Mouse (Mus musculus) lung, embryonic 16.5 days (tissue): ENCODE measurements around the gene Ctu2. TPM values are rescaled to one million over a fixed set of nuclear protein-coding genes. Genes with fewer than 3 reads are reported as not detected.
A peak's percentile ranks its signal among the peaks of the same experiment; 100 is the strongest.

ENCODE experiments used
- ATAC-seq: fragments of 200-750 bp; cut with Nextera tagmentation; 2 replicates; pipeline ENCODE4 v1.8.0; 2017; ENCODE audit warnings: low read depth, mild to moderate bottlenecking, moderate library complexity
- H3K27ac ChIP-seq: fragments of 300-500 bp; sonication (generic); 2 replicates; pipeline ENCODE4 v1.5.1; 2014; ENCODE audit warnings: mild to moderate bottlenecking, control low read depth, low read length
- H3K27me3 ChIP-seq: fragments of 300-500 bp; sonication (generic); 2 replicates; pipeline ENCODE4 v1.6.1; 2014; ENCODE audit warnings: low read depth, low read length, mixed read lengths; ENCODE audit not compliant: control insufficient read depth, insufficient read depth
- H3K36me3 ChIP-seq: fragments of 300-500 bp; sonication (generic); 2 replicates; pipeline ENCODE4 v1.6.1; 2014; ENCODE audit warnings: low read length; ENCODE audit not compliant: control insufficient read depth, insufficient read depth
- H3K4me1 ChIP-seq: fragments of 300-500 bp; sonication (generic); replicated peaks from 2 replicates; pipeline ENCODE4 v1.6.1; 2014; ENCODE audit warnings: low read length, mixed read lengths; ENCODE audit not compliant: control insufficient read depth, insufficient read depth
- H3K4me2 ChIP-seq: fragments of 300-500 bp; sonication (generic); 2 replicates; pipeline ENCODE4 v1.6.1; 2014; ENCODE audit warnings: low read depth, low read length, control low read depth
- H3K4me3 ChIP-seq: fragments of 300-500 bp; sonication (generic); 2 replicates; pipeline ENCODE4 v1.5.1; 2014; ENCODE audit warnings: mild to moderate bottlenecking, low read length, control low read depth
- H3K9ac ChIP-seq: fragments of 300-500 bp; sonication (generic); 2 replicates; pipeline ENCODE4 v1.6.1; 2014; ENCODE audit warnings: low read length, control low read depth
- H3K9me3 ChIP-seq: fragments of 300-500 bp; sonication (generic); 2 replicates; pipeline ENCODE4 v1.6.1; 2016; ENCODE audit warnings: low read length; ENCODE audit not compliant: control insufficient read depth
- WGBS: fragments of 180-500 bp; shearing (Covaris S2); extraction: QIAGEN DNeasy Blood & Tissue Kit; methylation state at CpG from one replicate; pipeline ENCODE4 v1.1.7; 2014; 5-methylcytosine and 5-hydroxymethylcytosine counted together
- polyA plus RNA-seq: library from polyadenylated mRNA; unstranded; fragments of >200 nt; fragmentation: Nextera tagmentation; extraction: Ambion mirVana; gene quantifications from 2 replicates; pipeline ENCODE4 v1.2.1, GENCODE M21; 2015

Ctu2 gene
- polyA plus RNA-seq, 1 experiment from 2014 or later, result 36.9 TPM

DNA sequence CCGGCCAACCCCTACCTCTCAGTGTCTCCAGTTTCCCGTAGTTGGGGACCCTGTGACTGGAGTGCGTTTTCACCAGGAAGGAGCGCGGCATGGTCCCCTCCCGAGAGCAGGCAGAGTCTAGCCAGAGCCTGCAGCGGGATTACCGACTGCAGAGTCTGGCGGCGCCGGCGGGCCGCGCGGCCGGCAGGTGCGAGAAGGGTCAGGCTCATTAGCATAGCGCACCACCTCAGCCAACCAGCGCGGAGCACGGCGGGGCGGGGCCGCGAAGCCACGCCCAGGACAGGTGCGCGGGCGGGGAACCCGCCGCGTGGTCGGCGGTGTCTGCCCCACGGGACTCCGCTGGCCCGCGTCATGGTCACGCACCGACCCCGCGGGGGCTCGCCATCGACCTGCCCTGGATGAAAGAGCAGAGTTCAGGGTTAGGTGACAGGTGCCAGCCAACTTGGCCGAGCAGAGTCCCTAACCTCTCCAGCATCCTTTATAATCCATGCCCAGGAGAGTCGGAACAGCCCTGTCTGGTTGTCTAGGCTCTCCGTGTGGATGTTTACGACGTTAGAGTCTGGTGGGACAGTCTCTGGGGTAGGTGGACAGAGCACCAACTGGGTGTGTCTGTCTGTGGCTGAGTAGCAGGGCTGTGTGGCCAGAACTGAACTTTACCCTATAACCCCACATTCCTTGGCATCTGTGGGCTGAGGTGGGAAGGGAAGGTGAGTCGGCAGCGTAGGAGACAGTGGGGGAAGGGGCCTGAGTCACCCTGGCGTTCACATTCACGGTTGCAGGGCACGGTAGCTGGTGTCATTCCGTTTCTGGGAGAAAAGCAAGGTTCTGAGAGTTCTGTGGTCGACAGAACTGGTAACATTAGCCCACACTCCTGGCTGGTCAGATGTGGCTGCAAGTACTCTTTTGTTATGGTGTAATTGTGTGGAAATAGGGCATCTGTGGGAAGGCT, 15.1 kb upstream of the Ctu2 start, which contains the start of gene Snai3:
Gene Snai3, minus strand, starts transcription at position 210 of the 949 bp plus-strand sequence.
- Histone ChIP-seq H3K27ac (no peak within 1 kb of the TSS), H3K4me2 (peak within 1 kb of the TSS; percentile 47), H3K27me3 (peaks cover 30% of the 10 kb centered on the region), H3K4me1 (peaks cover 16% of the 10 kb centered on the region), H3K4me3 (peak within 1 kb of the TSS; percentile 29), H3K9ac (peak within 1 kb of the TSS; percentile 8; the same call in 1 of the 2 replicates), H3K36me3 (peaks cover under 1% of the 10 kb centered on the region), H3K9me3 (no peaks in the 10 kb centered on the region)
- peak; percentile 88 for ATAC-seq
- WGBS, result 1% methylated on average over 53 of the region's 56 CpGs

DNA sequence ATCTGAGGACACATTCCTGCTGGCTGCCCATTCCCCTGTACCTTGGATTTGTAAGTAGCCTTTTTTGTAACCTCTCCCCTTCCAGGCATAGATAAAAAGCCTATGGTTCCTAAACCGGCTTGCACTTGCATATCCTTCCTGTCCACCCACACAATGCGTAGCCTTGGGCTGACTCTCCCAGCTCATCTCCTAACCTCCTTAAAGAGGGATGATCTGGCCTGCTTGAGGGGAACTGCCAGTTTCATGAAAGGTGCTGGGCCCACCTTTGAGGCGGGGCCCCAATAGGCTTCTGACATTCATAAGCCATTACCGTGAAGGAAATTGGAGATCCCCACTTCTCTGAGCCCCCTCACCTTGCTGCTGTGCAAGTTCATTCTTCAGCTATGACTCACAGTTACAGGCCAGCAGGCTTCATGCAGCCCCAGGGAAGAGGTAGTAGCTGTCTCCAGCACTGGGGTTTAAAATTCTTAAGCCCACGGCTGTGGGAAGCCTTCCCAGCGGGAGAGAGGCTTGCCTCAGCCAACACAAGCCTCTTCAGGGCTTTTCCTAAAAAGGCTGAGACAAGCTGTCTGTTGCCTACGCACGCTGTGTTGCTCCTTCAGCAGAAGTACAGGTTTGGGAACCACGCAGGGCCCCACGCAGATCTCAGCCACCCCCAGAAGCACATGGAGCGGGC, 14.3 kb upstream of the Ctu2 start:
- H3K9ac ChIP-seq, result no peak overlapping the region
- 57% methylated on average over 11 of the region's 11 CpGs for WGBS
- peaks cover 3% of the 10 kb centered on the region for H3K36me3 ChIP-seq
- no peak for ATAC-seq
- H3K9me3 ChIP-seq, result no peaks in the 10 kb centered on the region
- peaks cover 16% of the 10 kb centered on the region for H3K4me1 ChIP-seq
- no peak overlapping the region for H3K4me3 ChIP-seq
- no peak overlapping the region for H3K27ac ChIP-seq
- H3K4me2 ChIP-seq, result no peak overlapping the region
- peaks cover 30% of the 10 kb centered on the region for H3K27me3 ChIP-seq

DNA sequence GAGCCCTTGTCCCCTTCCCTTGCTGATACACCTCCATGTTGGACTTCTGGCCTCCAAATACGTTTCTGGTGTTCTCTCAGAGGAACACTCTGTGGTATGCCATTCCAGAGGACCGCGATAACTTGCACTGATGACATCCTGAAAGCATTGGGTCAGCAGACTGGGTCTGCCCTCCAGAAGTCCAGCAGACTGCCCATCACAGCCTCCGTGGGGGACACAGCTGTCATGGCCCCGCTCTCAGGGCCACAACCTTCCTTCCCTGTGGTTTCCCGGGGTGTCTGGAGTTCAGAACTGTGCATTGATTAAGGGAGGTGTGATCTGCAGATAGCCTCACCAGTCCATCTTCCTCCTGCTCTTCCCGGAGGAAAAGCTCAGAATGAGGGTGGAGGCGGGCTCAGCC, 13.4 kb upstream of the Ctu2 start:
- Histone ChIP-seq H3K27me3 (peaks cover 28% of the 10 kb centered on the region), H3K36me3 (peaks cover 7% of the 10 kb centered on the region), H3K4me2 (no peak overlapping the region), H3K27ac (no peak overlapping the region), H3K9ac (no peak overlapping the region), H3K4me3 (no peak overlapping the region), H3K4me1 (peaks cover 16% of the 10 kb centered on the region), H3K9me3 (no peaks in the 10 kb centered on the region)
- 55% methylated on average over 8 of the region's 8 CpGs for WGBS
- ATAC-seq, result no peak

DNA sequence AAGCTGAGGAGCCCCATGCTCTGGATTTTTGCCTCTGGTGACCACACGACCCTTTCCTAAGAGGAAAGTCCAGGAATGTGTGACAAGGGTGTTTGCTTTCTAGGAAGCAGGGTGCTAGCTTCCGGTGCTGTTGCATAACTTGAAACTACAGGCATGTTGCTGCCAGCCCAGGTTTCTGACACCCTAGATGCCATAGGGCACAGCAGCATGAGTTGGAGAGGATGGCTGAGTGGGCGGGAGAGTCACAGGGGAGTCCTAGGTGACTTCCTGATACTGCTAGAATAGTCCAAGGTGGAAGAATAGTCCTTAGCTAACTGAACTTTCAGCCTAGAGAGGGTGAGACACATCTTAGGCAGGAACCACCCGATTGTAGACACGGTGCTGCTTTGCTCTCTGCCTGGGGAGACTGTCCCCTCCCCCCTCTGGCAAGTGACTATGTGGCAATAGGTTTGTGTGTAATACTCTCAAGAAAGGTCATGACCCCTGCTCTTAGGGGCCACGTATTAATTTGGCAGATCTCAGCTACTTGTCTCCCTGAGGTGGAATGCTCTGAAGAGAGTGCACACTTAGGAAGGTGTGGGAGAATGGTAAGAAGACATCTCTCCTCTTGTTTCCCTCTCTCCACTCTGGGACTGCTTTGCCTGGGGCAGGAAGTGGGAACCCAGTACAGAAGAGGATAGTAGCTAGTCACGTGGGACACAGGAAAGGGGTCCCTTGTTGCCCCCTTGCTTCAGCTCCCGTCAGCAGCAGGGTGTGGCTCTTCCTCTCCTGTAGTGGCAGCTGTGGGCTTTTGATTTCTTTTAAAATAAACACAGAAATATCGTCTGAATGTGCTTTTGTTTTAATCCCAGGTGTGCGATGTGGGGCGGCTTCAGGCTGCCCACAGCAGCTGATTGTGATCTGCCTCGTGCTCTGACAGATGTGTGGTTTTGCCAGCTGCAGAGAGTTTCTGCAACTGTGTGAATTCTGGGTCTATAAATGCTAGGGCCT, 12.0 kb upstream of the Ctu2 start:
- peaks cover 25% of the 10 kb centered on the region for H3K27me3 ChIP-seq
- no peaks in the 10 kb centered on the region for H3K9me3 ChIP-seq
- peaks cover 16% of the 10 kb centered on the region for H3K4me1 ChIP-seq
- peak; percentile 21; the same call in 1 of the 2 replicates for ATAC-seq
- H3K4me2 ChIP-seq, result no peak overlapping the region; the same call in 1 of the 2 replicates
- 24% methylated on average over 12 of the region's 12 CpGs for WGBS
- H3K27ac ChIP-seq, result peak overlapping the region; percentile 42; the same call in 1 of the 2 replicates
- H3K36me3 ChIP-seq, result peaks cover 12% of the 10 kb centered on the region
- H3K4me3 ChIP-seq, result no peak overlapping the region
- H3K9ac ChIP-seq, result no peak overlapping the region

DNA sequence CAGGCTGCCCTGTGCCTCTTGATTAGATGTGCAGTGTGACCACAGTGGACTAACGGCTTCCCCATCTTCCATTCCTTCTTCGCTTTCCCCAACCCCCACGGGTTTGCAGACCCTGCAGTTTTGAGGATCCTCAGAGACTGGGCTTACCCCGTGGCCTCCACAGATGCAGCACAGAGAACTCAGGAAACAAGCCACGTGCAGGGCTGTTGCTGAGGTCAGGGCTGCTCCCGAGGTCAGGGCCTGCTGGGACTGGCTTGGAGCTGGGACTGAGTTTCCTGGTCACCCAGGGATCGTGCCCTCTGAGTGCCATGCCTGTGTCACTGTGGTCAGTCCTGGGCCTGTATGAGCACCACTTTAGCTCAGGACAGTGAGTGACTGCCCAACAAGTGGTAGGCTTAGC, 11.0 kb upstream of the Ctu2 start:
- Histone ChIP-seq H3K4me2 (no peak overlapping the region), H3K9ac (no peak overlapping the region), H3K4me1 (peaks cover 16% of the 10 kb centered on the region), H3K27me3 (peaks cover 20% of the 10 kb centered on the region), H3K27ac (no peak overlapping the region), H3K36me3 (peaks cover 12% of the 10 kb centered on the region), H3K9me3 (no peaks in the 10 kb centered on the region), H3K4me3 (no peak overlapping the region)
- 68% methylated on average over 7 of the region's 7 CpGs for WGBS
- ATAC-seq, result no peak

DNA sequence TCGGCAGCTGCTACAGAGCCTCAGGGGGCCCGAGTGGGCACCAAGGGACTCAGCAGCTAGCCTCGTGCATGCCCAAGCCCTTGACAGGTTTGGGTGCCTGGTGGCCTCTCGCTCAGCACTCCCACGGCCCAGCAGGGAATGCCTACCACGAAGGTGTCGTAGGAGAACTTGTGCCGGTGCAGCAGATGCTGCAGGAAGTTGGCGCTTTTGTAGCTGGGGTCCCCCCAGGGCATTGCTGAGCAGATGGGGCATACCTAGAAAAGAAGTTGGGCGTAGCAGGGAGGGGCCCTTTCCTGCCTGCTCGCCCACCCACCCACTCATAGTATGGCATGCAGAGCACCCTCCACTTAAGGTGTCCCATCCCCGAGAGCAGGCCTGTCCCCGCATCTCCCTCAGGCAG, 8.1 kb upstream of the Ctu2 start:
- WGBS, result 89% methylated on average over 13 of the region's 13 CpGs
- no peaks in the 10 kb centered on the region for H3K27me3 ChIP-seq
- H3K4me2 ChIP-seq, result no peak overlapping the region
- ATAC-seq, result no peak
- H3K9ac ChIP-seq, result no peak overlapping the region
- H3K27ac ChIP-seq, result no peak overlapping the region
- no peaks in the 10 kb centered on the region for H3K9me3 ChIP-seq
- H3K36me3 ChIP-seq, result peaks cover 14% of the 10 kb centered on the region
- H3K4me1 ChIP-seq, result peaks cover 9% of the 10 kb centered on the region
- H3K4me3 ChIP-seq, result no peak overlapping the region

DNA sequence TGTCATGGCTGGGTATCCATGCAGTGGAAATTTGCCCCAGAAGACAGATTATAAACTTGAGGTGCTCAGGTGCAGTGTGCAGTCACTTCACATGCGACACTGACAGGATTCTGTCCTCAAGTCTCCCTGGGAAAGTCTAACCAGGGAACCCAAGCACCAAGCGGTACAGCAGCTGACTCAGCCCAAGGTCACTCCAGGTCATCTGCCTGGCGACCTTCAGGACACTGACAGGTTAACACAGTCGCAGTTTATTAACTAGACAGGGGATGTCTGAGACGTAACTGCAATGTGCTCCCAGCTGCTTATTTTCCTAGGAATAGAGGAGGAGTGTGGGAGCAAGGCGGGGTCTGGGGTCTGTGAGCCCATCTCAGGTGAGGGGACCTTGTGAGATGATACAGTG, 6.5 kb upstream of the Ctu2 start:
- no peaks in the 10 kb centered on the region; the same call in 1 of the 2 replicates for H3K4me1 ChIP-seq
- H3K27ac ChIP-seq, result no peak overlapping the region
- H3K4me2 ChIP-seq, result no peak overlapping the region
- no peak for ATAC-seq
- no peak overlapping the region for H3K9ac ChIP-seq
- no peaks in the 10 kb centered on the region for H3K9me3 ChIP-seq
- 80% methylated on average over 6 of the region's 6 CpGs for WGBS
- no peaks in the 10 kb centered on the region for H3K27me3 ChIP-seq
- peaks cover 14% of the 10 kb centered on the region for H3K36me3 ChIP-seq
- H3K4me3 ChIP-seq, result no peak overlapping the region

DNA sequence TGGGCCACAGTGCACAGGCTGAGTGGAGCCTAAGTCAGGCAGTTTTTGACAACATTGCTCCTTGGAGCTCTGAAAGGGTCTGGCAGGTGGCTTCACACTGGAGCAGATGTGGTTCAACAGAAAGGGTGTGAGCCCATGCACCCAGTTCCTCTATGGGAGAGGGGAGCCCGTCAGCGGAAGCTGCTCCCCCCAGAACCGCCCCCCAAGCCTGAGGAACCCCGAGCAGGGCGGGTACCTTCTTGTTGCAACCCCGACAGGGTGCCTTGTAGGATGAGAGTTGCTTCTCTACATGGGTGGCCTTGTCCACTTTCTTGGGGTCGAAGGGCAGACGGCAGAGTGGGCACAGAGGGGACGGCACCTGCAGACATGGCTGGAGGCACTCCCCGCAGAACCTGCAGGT, 6.0 kb upstream of the Ctu2 start:
- Histone ChIP-seq H3K27me3 (no peaks in the 10 kb centered on the region), H3K9ac (no peak overlapping the region), H3K36me3 (peaks cover 14% of the 10 kb centered on the region), H3K4me1 (peaks cover 5% of the 10 kb centered on the region), H3K27ac (no peak overlapping the region), H3K9me3 (no peaks in the 10 kb centered on the region), H3K4me3 (no peak overlapping the region), H3K4me2 (no peak overlapping the region)
- 79% methylated on average over 10 of the region's 10 CpGs for WGBS
- ATAC-seq, result no peak
